Mouse (Mus musculus) erythroid progenitor cell, adult 5-6 weeks (primary cell): Measurements from ENCODE around the gene Aldh3b1. TPM values are rescaled to one million over a fixed set of nuclear protein-coding genes. Genes with fewer than 3 reads are reported as not detected.

Source experiments
- ATAC-seq: replicated peaks from 2 replicates; pipeline ENCODE4 v1.8.0; 2016; ENCODE audit warnings: moderate number of reproducible peaks, mild to moderate bottlenecking, moderate TSS enrichment, inconsistent platforms; ENCODE audit not compliant: poor library complexity, low FRiP score, severe bottlenecking
- total RNA-seq, 2 experiments: library from RNA; stranded (forward) in 1 of 2; stranded (reverse) in 1 of 2; fragments of 150-400 nt in 1 of 2; fragments of 186-747, 209-891 nt in 1 of 2; gene quantifications; 2 replicates each; pipeline versions ENCODE4 v1.2.3 to v1.2.4; 2015 to 2017; ENCODE audit warnings: low replicate concordance in 2 of 2

Gene Aldh3b1
- total RNA-seq, 2 experiments from 2014 or later = 5.4 to 6.8 TPM

GRCm38 (mm10) chr19:3893545-3894116, 36.0 kb downstream of the Aldh3b1 start:
- no peak for ATAC-seq

DNA sequence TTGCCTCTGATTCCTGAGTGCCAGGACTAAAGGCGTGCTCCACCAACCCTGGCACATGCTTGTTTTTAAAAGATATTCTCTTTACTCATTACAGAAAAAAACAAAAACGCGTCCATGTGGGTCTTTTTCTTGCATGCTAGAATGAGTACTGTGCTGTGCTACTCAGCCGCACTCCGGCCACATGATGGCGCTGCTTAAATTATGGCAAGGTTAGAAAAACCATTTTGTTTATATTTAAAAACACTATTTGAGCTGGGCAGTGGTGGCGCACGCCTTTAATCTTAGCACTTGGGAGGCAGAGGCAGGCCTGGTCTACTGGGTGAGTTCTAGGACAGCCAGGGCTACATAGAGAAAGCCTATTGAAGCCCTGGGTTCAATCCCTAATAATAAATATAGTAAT, 39.4 kb downstream of the Aldh3b1 start:
- ATAC-seq = no peak

GRCm38 (mm10) chr19:3889096-3889495, 40.5 kb downstream of the Aldh3b1 start:
- no peak for ATAC-seq

DNA sequence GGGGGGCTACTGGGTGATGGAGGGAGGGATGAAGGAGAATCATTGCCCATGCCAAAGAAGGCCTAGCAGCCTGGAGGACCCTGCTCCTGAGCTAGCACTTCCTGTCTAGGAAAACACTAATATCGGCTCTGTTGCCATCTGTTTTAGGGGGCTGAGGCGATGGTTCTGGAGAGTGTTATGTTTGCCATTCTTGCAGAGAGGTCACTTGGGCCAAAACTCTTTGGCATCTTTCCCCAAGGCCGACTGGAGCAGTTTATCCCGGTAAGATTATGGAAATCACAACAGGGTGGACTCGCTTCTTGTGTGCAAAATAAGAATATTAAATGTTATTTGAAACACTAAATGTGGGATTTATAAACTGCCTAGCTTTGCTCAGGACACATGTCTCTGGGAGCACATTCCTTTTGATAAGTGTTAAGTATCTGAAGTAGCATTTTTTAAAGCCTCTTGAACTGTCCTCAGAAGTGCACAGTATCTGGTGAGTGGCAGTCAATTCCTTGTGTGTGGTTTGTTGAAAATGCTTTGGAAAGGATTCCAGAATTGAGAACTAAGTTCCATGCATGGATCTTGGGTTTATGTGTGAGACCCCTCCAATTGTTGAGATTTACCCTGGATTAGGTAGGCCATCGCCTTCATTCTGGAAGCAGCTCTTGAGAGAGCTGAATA, 45.1 kb downstream of the Aldh3b1 start:
- ATAC-seq = no peak

GRCm38 (mm10) chr19:3882214-3882613, 47.4 kb downstream of the Aldh3b1 start:
- ATAC-seq = no peak

DNA sequence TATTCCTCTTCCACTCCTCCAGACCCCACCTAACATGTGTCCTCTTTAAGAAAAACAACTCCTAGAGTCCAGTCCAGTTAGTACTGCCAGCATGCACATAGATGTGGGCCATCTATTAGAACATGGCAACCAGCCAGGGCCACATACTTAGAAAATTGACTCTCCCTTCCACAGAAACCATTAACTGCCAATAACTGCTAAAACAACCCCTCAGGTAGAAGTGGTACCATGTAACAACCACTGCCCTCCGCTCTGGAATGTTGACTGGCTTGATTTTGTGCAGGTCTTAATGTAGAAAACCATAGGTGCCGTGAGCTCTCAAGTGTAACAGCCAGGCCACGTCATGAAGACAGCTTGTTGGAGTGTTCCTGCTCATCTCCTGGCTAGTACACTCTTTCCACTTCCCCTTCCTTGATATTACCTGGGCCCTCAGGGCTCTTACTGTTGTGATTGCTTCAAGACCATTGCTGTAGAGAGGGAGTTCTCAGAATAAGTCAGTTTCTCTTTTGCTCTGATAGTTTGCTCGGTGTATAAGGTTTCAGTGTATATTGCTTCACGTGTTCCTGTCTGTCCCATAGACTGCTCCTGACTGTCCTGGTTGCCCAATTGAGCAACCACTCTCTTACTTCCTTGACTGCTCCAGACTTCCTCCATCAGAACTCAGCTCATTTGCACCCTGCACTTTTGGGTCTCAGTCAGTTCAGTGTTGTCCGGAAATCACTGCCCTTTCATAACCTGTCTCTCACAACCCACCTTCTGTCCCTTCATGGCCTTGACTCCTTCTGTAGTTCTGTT, 49.4 kb downstream of the Aldh3b1 start:
- ATAC-seq = no peak

DNA sequence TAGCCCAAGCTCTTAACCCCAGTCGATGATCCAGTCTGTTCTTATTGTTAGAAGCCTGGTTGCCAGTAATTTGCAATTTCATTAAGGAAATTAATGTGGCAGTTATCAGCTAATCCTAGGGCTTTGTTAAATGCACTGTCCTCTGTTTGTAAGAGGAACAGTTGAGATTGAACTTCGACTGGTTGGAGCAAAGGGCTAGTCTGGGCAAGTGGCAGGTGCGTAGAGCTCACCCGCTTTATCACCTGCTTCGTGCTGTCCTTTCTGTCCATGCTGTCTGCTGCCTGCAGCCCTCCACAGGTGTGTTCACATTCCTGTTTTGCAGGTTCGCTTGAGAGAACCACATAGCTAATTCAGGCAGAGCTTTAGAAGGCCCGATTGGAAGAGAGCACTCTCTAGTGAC, 54.6 kb downstream of the Aldh3b1 start:
- ATAC-seq = no peak

DNA sequence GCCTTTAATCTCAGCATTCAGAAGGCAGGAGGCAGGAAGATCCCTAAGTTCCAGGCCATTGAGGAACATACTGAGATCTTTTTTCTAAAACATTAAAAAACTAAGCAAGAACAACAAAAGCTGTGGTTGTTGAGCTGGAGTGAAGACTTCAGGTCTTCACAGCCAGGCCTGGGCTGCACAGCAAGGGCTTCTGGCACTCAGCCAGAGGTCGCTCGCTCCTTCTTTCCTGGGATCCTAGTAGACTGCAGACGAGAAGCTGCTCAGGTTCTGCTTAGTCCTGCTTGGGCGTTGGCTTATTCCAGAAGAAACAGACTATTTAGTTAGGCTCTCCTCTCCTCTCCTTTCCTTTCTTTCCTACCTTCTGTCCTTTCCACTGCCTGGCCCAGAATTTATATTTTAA, 57.2 kb downstream of the Aldh3b1 start:
- no peak for ATAC-seq

DNA sequence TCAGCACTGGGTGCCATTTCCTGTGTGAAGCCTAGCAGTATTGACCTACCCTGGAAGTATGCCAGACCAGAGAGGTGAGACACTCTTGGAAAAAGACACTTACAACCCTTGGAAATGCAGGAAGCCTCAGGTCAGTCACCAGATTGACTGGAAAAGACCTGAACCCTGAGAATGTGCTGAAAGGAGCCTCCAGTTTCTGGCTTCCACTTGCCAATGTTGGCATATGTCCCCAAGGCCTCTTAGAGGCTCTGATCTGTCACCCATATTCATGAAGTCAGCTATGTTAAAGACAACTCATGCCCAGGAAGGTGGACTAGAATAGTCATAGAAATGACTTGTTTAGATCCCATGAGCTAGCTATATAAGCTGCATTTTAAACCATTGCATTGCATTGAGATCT, 58.1 kb downstream of the Aldh3b1 start:
- ATAC-seq = no peak

GRCm38 (mm10) chr19:3868290-3868689, 61.3 kb downstream of the Aldh3b1 start:
- ATAC-seq = no peak

- ATAC-seq = no peak
Observed at GRCm38 (mm10) chr19:3864960-3865359, 64.6 kb downstream of the Aldh3b1 start.

Other genes starting within 250 kb of the Aldh3b1 start
- 0.42 and 5.0 TPM in 2 replicates for gene Lrp5, start 243.2 kb downstream of the Aldh3b1 start, total RNA-seq (2015; ENCODE audit: low replicate concordance)
- 1.8 and 1.9 TPM in 2 replicates for gene Lrp5, start 243.2 kb downstream of the Aldh3b1 start, total RNA-seq (2017; ENCODE audit: low replicate concordance)
- gene 1810055G02Rik, start 221.5 kb downstream of the Aldh3b1 start, total RNA-seq (2015; ENCODE audit: low replicate concordance) = 5.0 and 8.4 TPM in 2 replicates
- gene 1810055G02Rik, start 221.5 kb downstream of the Aldh3b1 start, total RNA-seq (2017; ENCODE audit: low replicate concordance) = 3.1 and 3.2 TPM in 2 replicates
- 15.1 and 19.1 TPM in 2 replicates for gene Kmt5b, start 162.4 kb downstream of the Aldh3b1 start, total RNA-seq (2015; ENCODE audit: low replicate concordance)
- gene Kmt5b, start 162.4 kb downstream of the Aldh3b1 start, total RNA-seq (2017; ENCODE audit: low replicate concordance) = 22.0 and 35.7 TPM in 2 replicates
- 10.1 and 13.4 TPM in 2 replicates for gene Chka, start 78.0 kb downstream of the Aldh3b1 start, total RNA-seq (2015; ENCODE audit: low replicate concordance)
- gene Chka, start 78.0 kb downstream of the Aldh3b1 start, total RNA-seq (2017; ENCODE audit: low replicate concordance) = 10.8 and 11.8 TPM in 2 replicates
- gene Tcirg1, start 22.7 kb downstream of the Aldh3b1 start, total RNA-seq (2015; ENCODE audit: low replicate concordance) = 40.0 and 51.6 TPM in 2 replicates
- gene Tcirg1, start 22.7 kb downstream of the Aldh3b1 start, total RNA-seq (2017; ENCODE audit: low replicate concordance) = 30.5 and 44.4 TPM in 2 replicates
- 46.5 and 52.4 TPM in 2 replicates for gene Ndufs8, start 17.0 kb downstream of the Aldh3b1 start, total RNA-seq (2015; ENCODE audit: low replicate concordance)
- gene Ndufs8, start 17.0 kb downstream of the Aldh3b1 start, total RNA-seq (2017; ENCODE audit: low replicate concordance) = 24.1 and 28.5 TPM in 2 replicates
- gene Unc93b1, start 5.4 kb upstream of the Aldh3b1 start, total RNA-seq (2015; ENCODE audit: low replicate concordance) = 28.5 and 29.3 TPM in 2 replicates
- gene Unc93b1, start 5.4 kb upstream of the Aldh3b1 start, total RNA-seq (2017; ENCODE audit: low replicate concordance) = 28.2 and 34.4 TPM in 2 replicates
- gene Aldh3b3, start 28.8 kb upstream of the Aldh3b1 start, total RNA-seq (2015; ENCODE audit: low replicate concordance) = 3.6 TPM in 1 of 2 replicates, not detected in the other
- not detected in 2 replicates for gene Aldh3b3, start 28.8 kb upstream of the Aldh3b1 start, total RNA-seq (2017; ENCODE audit: low replicate concordance)
- 1.3 and 6.5 TPM in 2 replicates for gene Aldh3b2, start 42.5 kb upstream of the Aldh3b1 start, total RNA-seq (2015; ENCODE audit: low replicate concordance)
- 1.1 and 2.4 TPM in 2 replicates for gene Aldh3b2, start 42.5 kb upstream of the Aldh3b1 start, total RNA-seq (2017; ENCODE audit: low replicate concordance)
- not detected in 2 replicates for gene Acy3, start 56.8 kb upstream of the Aldh3b1 start, total RNA-seq (2015; ENCODE audit: low replicate concordance)
- gene Acy3, start 56.8 kb upstream of the Aldh3b1 start, total RNA-seq (2017; ENCODE audit: low replicate concordance) = not detected in 2 replicates
- not detected in 2 replicates for gene Tbx10, start 62.9 kb upstream of the Aldh3b1 start, total RNA-seq (2015; ENCODE audit: low replicate concordance)
- gene Tbx10, start 62.9 kb upstream of the Aldh3b1 start, total RNA-seq (2017; ENCODE audit: low replicate concordance) = not detected in 2 replicates
- not detected in 2 replicates for gene Nudt8, start 70.8 kb upstream of the Aldh3b1 start, total RNA-seq (2015; ENCODE audit: low replicate concordance)
- gene Nudt8, start 70.8 kb upstream of the Aldh3b1 start, total RNA-seq (2017; ENCODE audit: low replicate concordance) = 1.4 TPM in 1 of 2 replicates, not detected in the other
- not detected in 2 replicates for gene Gm49405, start 70.8 kb upstream of the Aldh3b1 start, total RNA-seq (2015; ENCODE audit: low replicate concordance)
- 0.90 TPM in 1 of 2 replicates, not detected in the other for gene Gm49405, start 70.8 kb upstream of the Aldh3b1 start, total RNA-seq (2017; ENCODE audit: low replicate concordance)
- gene Doc2g, start 73.5 kb upstream of the Aldh3b1 start, total RNA-seq (2015; ENCODE audit: low replicate concordance) = 0.42 TPM in 1 of 2 replicates, not detected in the other
- 3.0 TPM in 1 of 2 replicates, not detected in the other for gene Doc2g, start 73.5 kb upstream of the Aldh3b1 start, total RNA-seq (2017; ENCODE audit: low replicate concordance)
- 77.1 and 96.6 TPM in 2 replicates for gene Ndufv1, start 83.0 kb upstream of the Aldh3b1 start, total RNA-seq (2015; ENCODE audit: low replicate concordance)
- gene Ndufv1, start 83.0 kb upstream of the Aldh3b1 start, total RNA-seq (2017; ENCODE audit: low replicate concordance) = 161 and 207 TPM in 2 replicates
- 115 and 185 TPM in 2 replicates for gene Gstp1, start 108.2 kb upstream of the Aldh3b1 start, total RNA-seq (2015; ENCODE audit: low replicate concordance)
- gene Gstp1, start 108.2 kb upstream of the Aldh3b1 start, total RNA-seq (2017; ENCODE audit: low replicate concordance) = 22.8 and 23.9 TPM in 2 replicates
- 3.2 TPM in 1 of 2 replicates, not detected in the other for gene Gstp2, start 116.2 kb upstream of the Aldh3b1 start, total RNA-seq (2015; ENCODE audit: low replicate concordance)
- 3.2 TPM in 1 of 2 replicates, not detected in the other for gene Gstp2, start 116.2 kb upstream of the Aldh3b1 start, total RNA-seq (2017; ENCODE audit: low replicate concordance)
- 8.8 and 15.9 TPM in 2 replicates for gene Gstp3, start 129.8 kb upstream of the Aldh3b1 start, total RNA-seq (2015; ENCODE audit: low replicate concordance)
- 16.8 and 19.8 TPM in 2 replicates for gene Gstp3, start 129.8 kb upstream of the Aldh3b1 start, total RNA-seq (2017; ENCODE audit: low replicate concordance)
- gene Cabp2, start 151.8 kb upstream of the Aldh3b1 start, total RNA-seq (2015; ENCODE audit: low replicate concordance) = not detected in 2 replicates
- gene Cabp2, start 151.8 kb upstream of the Aldh3b1 start, total RNA-seq (2017; ENCODE audit: low replicate concordance) = not detected in 2 replicates
- gene Cdk2ap2, start 167.4 kb upstream of the Aldh3b1 start, total RNA-seq (2015; ENCODE audit: low replicate concordance) = 118 and 124 TPM in 2 replicates
- 17.9 and 36.3 TPM in 2 replicates for gene Cdk2ap2, start 167.4 kb upstream of the Aldh3b1 start, total RNA-seq (2017; ENCODE audit: low replicate concordance)
- gene Pitpnm1, start 170.2 kb upstream of the Aldh3b1 start, total RNA-seq (2015; ENCODE audit: low replicate concordance) = 56.6 and 67.1 TPM in 2 replicates
- 33.9 and 60.9 TPM in 2 replicates for gene Pitpnm1, start 170.2 kb upstream of the Aldh3b1 start, total RNA-seq (2017; ENCODE audit: low replicate concordance)
- 33.5 and 72.1 TPM in 2 replicates for gene Aip, start 196.1 kb upstream of the Aldh3b1 start, total RNA-seq (2015; ENCODE audit: low replicate concordance)
- gene Aip, start 196.1 kb upstream of the Aldh3b1 start, total RNA-seq (2017; ENCODE audit: low replicate concordance) = 41.2 and 41.8 TPM in 2 replicates
- gene Gpr152, start 210.0 kb upstream of the Aldh3b1 start, total RNA-seq (2015; ENCODE audit: low replicate concordance) = 1.1 TPM in 1 of 2 replicates, not detected in the other
- gene Gpr152, start 210.0 kb upstream of the Aldh3b1 start, total RNA-seq (2017; ENCODE audit: low replicate concordance) = not detected in 2 replicates
- gene Cabp4, start 214.2 kb upstream of the Aldh3b1 start, total RNA-seq (2015; ENCODE audit: low replicate concordance) = not detected in 2 replicates
- gene Cabp4, start 214.2 kb upstream of the Aldh3b1 start, total RNA-seq (2017; ENCODE audit: low replicate concordance) = not detected in 2 replicates
- gene Coro1b, start 218.8 kb upstream of the Aldh3b1 start, total RNA-seq (2015; ENCODE audit: low replicate concordance) = 68.3 and 83.3 TPM in 2 replicates
- gene Coro1b, start 218.8 kb upstream of the Aldh3b1 start, total RNA-seq (2017; ENCODE audit: low replicate concordance) = 8.5 and 48.9 TPM in 2 replicates
- 66.3 and 73.4 TPM in 2 replicates for gene Ptprcap, start 223.8 kb upstream of the Aldh3b1 start, total RNA-seq (2015; ENCODE audit: low replicate concordance)
- gene Ptprcap, start 223.8 kb upstream of the Aldh3b1 start, total RNA-seq (2017; ENCODE audit: low replicate concordance) = 14.4 and 38.8 TPM in 2 replicates
- 39.8 and 52.3 TPM in 2 replicates for gene Rps6kb2, start 233.5 kb upstream of the Aldh3b1 start, total RNA-seq (2015; ENCODE audit: low replicate concordance)
- 21.4 and 34.8 TPM in 2 replicates for gene Rps6kb2, start 233.5 kb upstream of the Aldh3b1 start, total RNA-seq (2017; ENCODE audit: low replicate concordance)
- gene Carns1, start 245.7 kb upstream of the Aldh3b1 start, total RNA-seq (2015; ENCODE audit: low replicate concordance) = 0.72 and 2.5 TPM in 2 replicates
- 0.13 and 1.5 TPM in 2 replicates for gene Carns1, start 245.7 kb upstream of the Aldh3b1 start, total RNA-seq (2017; ENCODE audit: low replicate concordance)